Comparison of ENCODE assay signal across 15 mouse cellular contexts in the genomic region with DNA sequence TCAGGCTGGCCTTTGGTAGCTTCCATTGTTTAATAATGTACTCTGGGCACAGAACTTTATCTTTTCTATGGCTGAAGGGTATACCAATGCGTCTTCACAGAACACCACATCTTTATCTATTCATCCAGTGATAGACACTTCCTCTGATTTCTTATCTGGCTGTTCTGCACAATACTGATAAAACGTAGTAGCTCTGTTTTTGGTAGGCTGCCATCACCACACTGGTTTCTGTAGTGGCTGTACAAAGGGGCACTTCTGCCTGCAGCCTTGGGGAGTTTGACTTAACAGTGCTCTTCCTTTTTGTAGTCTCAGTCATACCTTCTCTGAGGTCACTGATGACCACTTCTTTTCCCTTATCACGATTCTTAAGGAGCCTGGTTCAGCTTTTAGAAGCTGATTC.
"Had no signal": no experiment of that assay in that cellular context is flagged by ENCODE, and none has a peak within 500 bp of the region (broad histone marks: within the 10 kb centered on the region; RNA-seq: fewer than 3 reads in every experiment).

No protein-coding gene starts in this region.

- H3K36me3 ChIP-seq: limb, embryonic 15.5 days; liver, embryonic 12.5 days; lung, embryonic 15.5 days; neural tube, embryonic 13.5 days had no signal

- DNase-seq: kidney, adult 8-10 months; kidney, postnatal 36 days; layer of hippocampus, adult 9-11 months; layer of hippocampus, postnatal 36 days; right cerebral cortex, postnatal 25 days; thymus, postnatal 4 days had no signal

- H3K4me2 ChIP-seq: limb, embryonic 15.5 days; liver, embryonic 12.5 days; lung, embryonic 15.5 days; midbrain, embryonic 11.5 days; neural tube, embryonic 13.5 days had no signal

- H3K4me1 ChIP-seq: liver, embryonic 12.5 days; lung, embryonic 15.5 days had no signal

- H3K9ac ChIP-seq: limb, embryonic 15.5 days; liver, embryonic 12.5 days; lung, embryonic 15.5 days; neural tube, embryonic 13.5 days had no signal

- H3K9me3 ChIP-seq: limb, embryonic 15.5 days; liver, embryonic 12.5 days; lung, embryonic 15.5 days; neural tube, embryonic 13.5 days had no signal

- H3K4me3 ChIP-seq: limb, embryonic 15.5 days; liver, embryonic 12.5 days; lung, embryonic 15.5 days; neural tube, embryonic 13.5 days had no signal

- ATAC-seq: inflammation-experienced regulatory T-cells, adult 6 months; intestine, postnatal 0 days; liver, embryonic 12.5 days; midbrain, embryonic 16.5 days had no signal

- H3K27ac ChIP-seq: limb, embryonic 15.5 days; liver, embryonic 12.5 days; lung, embryonic 15.5 days; neural tube, embryonic 13.5 days; stomach, postnatal 0 days had no signal

- H3K27me3 ChIP-seq: limb, embryonic 15.5 days; liver, embryonic 12.5 days; neural tube, embryonic 13.5 days had no signal
